Mouse (Mus musculus) small intestine, adult 2 months (tissue): Measurements from ENCODE around the gene Stk17b.

ENCODE experiments used
- CTCF ChIP-seq: fragments of 200-500 bp; IDR thresholded peaks from 2 replicates; pipeline ENCODE4 v1.5.1; 2012; ENCODE audit warnings: low read depth, mild to moderate bottlenecking, control low read depth, inconsistent platforms, low read length, moderate library complexity, mixed read lengths; ENCODE audit not compliant: insufficient replicate concordance, insufficient read length; ENCODE audit errors: extremely low read depth
- POLR2A ChIP-seq: fragments of 200-500 bp; IDR thresholded peaks from 2 replicates; pipeline ENCODE4 v1.6.1; 2012; ENCODE audit warnings: low read depth, mild to moderate bottlenecking, control low read depth, inconsistent platforms, low read length, moderate library complexity

DNA sequence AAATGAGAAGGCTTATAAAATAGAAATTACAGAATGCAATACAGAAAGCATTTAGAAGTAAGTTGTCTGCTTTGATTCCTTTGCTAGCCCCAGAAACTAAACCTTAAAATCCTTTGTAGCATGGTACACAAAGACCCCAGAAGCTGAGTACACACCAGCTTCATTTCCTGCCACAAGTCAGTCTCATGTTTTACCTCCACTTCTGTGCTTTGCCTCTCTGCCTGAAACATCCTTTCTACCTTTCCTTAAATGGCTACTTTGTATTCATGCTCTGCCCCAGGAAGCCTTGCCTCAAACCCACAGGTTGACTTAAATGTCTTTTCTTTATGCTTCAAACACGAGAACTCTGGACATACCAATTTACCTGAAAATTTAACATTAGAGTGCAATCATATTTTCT, 3.7 kb downstream of the Stk17b start:
- TF ChIP-seq CTCF (no peak), POLR2A (no peak)
